Mouse (Mus musculus) macrophage (primary cell): ENCODE results near the gene Avl9. TPM values are rescaled to one million over a fixed set of nuclear protein-coding genes. Genes with fewer than 3 reads are reported as not detected.

Experiments
- H3K27ac ChIP-seq: fragments of 350-480 bp; formaldehyde crosslinking; 2 replicates; pipeline ENCODE4 v1.9.0; 2021
- H3K36me3 ChIP-seq: fragments of 350-480 bp; formaldehyde crosslinking; 2 replicates; pipeline ENCODE4 v1.9.0; 2021; ENCODE audit errors: inconsistent target
- H3K4me3 ChIP-seq: fragments of 350-480 bp; formaldehyde crosslinking; 2 replicates; pipeline ENCODE4 v1.9.0; 2021; ENCODE audit errors: inconsistent target
- H3K79me2 ChIP-seq: fragments of 350-480 bp; formaldehyde crosslinking; 2 replicates; pipeline ENCODE4 v1.9.0; 2021; ENCODE audit errors: inconsistent target
- WGBS: methylation state at CpG from one replicate; pipeline ENCODE4 v1.1.7; 2026; ENCODE audit warnings: inconsistent platforms; ENCODE audit not compliant: missing documents; 5-methylcytosine and 5-hydroxymethylcytosine counted together
- polyA plus RNA-seq: library from polyadenylated mRNA; stranded (reverse); fragments of 250-400 nt; gene quantifications from 3 replicates; pipeline ENCODE4 v1.2.4, GENCODE M21; 2018; ENCODE audit warnings: inconsistent platforms

The Avl9 gene
- polyA plus RNA-seq, 1 experiment from 2014 or later, result 12.3 TPM

DNA sequence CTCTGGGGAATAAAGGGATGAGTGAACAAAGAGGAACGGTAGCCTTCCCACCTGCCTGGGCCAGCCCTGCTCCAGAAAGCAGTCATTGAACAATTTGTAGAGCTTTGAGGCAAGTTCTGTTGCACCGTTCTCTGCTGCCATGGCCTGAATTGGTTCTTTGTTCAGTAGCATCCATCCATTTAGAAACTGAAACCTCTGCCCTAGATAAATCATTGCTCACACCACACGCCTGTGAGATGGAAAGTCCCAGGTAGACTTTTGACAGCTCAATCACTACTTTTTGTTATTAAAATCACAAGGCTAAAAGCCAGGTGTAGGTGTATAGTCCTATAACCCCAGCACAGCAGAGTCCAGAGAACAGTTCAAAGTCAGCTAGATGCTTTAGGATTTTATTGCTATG lies 50.6 kb downstream of the Avl9 start:
- no peaks in the 10 kb centered on the region for H3K79me2 ChIP-seq
- no peak overlapping the region for H3K27ac ChIP-seq
- H3K4me3 ChIP-seq, result no peak overlapping the region
- H3K36me3 ChIP-seq, result no peaks in the 10 kb centered on the region
- WGBS, result 89% methylated on average over 3 of the region's 3 CpGs

DNA sequence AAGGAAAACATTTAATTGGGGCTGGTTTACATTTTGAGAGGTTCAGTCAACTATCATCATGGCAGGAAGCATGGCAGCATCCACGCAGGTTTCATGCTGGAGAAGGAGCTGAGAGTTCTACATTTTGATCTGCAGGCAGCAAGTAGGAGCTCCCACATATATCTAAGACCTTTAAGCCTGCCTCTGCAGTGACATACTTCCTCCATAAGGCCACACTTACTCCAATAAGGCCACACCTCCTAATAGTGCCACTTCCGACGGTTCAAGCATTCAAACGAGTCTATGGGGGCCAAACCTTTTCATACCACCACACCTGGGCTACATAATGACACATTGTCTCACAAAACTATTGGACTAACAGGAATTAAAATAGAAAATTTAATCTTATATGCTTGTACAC lies 51.0 kb downstream of the Avl9 start:
- H3K4me3 ChIP-seq, result no peak overlapping the region

DNA sequence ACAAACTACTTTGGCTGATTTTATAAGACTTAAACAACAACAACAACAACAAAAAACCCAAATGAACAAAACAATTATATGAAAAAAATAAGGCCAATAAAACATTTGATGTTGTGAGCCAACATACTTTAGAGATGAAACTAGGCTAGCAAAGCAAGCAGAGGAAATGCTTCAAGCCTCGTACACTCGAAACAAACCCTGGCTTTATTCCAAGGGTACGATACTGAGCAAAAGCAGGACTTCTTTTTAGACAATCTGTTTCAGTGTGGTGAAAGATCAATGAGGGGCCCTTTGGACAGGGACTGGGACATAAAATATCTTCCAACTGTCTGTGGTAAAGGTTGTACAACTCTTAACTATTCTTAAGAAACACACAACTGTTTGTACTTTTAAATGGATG lies 61.1 kb downstream of the Avl9 start:
- Histone ChIP-seq H3K36me3 (peaks cover 36% of the 10 kb centered on the region), H3K4me3 (no peak overlapping the region), H3K79me2 (peaks cover 35% of the 10 kb centered on the region)

More for the DNA sequence above, 51.0 kb downstream of the Avl9 start:
- Histone ChIP-seq H3K36me3 (no peaks in the 10 kb centered on the region), H3K27ac (no peak overlapping the region), H3K79me2 (no peaks in the 10 kb centered on the region)
- 93% methylated on average over 4 of the region's 4 CpGs for WGBS

DNA sequence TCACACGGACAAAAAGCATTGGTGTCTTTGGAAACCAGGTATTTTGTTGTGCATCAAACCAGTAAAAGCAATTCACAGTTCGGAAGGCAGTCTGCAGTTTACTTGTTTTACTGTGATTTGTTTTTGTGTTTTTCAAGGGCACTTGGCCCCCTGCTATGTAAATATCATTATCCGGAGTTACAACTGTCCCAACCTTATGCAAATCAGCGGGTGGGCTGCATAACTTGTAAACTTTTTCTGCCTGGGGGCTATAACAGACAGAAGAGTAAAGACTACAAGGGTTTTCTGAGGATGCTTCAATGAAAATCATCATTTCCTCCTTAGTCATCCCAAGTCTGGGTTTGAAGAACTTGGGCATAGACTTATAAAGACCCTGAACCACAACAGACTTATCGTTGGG lies 64.9 kb downstream of the Avl9 start:
- H3K27ac ChIP-seq, result no peak overlapping the region
- WGBS, result 93% methylated on average over 5 of the region's 5 CpGs
- H3K79me2 ChIP-seq, result peaks cover 73% of the 10 kb centered on the region
- no peak overlapping the region for H3K4me3 ChIP-seq
- peaks cover 66% of the 10 kb centered on the region for H3K36me3 ChIP-seq

More for the DNA sequence above, 61.1 kb downstream of the Avl9 start:
- WGBS, result 100% methylated on average over 3 of the region's 3 CpGs
- H3K27ac ChIP-seq, result no peak overlapping the region

DNA sequence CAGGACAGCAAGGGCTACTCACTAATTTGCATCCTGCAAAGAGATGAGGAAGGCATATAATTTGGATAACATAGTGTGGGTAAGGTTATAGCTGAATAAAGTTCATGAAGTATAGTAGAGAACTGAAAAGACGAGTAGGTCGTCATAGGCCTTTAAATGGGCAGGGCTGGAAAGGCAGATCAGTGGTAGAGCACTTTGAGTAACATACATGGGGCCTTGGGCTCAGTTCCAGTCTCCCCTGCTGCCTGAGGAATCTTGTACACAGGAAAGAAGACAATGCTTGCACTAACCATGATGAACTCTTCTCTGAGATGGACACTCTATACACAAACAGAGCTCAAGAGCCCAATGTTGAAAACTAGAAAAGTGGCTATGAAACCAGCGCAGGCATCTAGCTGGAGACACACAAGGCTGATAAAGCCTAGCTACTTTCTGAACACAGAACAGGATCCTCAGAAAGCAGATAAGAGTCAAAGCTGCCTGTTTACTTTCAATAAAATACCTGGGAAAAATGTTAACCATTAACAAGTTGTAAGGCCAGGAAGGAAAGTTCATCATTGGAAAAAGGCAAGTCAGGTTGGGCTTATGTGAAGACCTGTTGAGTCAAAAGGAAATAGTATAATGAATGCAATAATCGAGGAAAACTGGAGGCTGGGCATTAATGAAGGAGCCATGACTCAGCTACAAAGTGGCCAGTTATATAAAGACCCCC lies 69.0 kb downstream of the Avl9 start:
- peaks cover 100% of the 10 kb centered on the region for H3K79me2 ChIP-seq
- H3K27ac ChIP-seq, result no peak overlapping the region
- no peak overlapping the region for H3K4me3 ChIP-seq
- 79% methylated on average over 4 of the region's 4 CpGs for WGBS
- H3K36me3 ChIP-seq, result peaks cover 66% of the 10 kb centered on the region

DNA sequence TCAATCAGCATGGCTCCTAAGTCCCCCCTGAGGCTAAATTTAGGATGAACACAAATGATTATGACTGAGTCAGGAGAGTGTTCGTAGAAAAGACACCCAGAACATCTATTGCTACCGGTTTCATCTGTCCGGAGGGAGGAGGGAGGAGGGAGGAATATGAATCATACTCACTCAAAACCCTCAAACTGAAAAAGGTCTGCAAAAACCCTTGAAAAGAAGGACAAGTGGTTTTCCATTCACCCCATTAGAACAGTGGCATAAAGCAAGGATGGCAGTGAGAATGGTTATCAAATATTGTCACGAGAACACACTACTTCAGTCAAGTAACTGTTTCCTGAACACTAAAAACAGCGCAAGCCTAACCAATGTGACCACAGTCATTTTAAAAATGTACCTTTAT lies 70.4 kb downstream of the Avl9 start:
- Histone ChIP-seq H3K27ac (no peak overlapping the region), H3K4me3 (no peak overlapping the region), H3K36me3 (peaks cover 60% of the 10 kb centered on the region), H3K79me2 (peaks cover 100% of the 10 kb centered on the region)
- 69% methylated on average over 5 of the region's 5 CpGs for whole genome bisulfite sequencing

DNA sequence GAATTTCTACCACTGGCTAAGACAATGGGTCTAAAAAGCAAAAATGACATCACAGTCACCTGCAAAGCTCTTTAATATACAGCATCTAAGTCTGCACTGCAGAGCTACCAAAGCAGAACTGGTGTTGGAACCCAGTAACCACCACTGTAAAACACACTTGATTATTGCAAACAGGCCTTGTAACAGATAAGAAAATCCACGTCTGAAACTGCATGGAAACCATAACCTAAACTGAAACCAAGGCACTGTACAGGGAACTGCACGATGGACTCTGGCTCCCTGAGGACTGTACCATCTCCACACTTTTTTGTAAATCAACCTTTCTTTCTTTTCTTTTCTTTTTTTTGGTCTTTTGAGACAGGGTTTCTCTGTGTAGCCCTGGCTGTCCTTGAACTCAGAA lies 73.0 kb downstream of the Avl9 start:
- WGBS, result 34% methylated on average over 2 of the region's 2 CpGs
- H3K79me2 ChIP-seq, result peaks cover 100% of the 10 kb centered on the region
- no peak overlapping the region for H3K27ac ChIP-seq
- H3K4me3 ChIP-seq, result no peak overlapping the region
- H3K36me3 ChIP-seq, result peaks cover 36% of the 10 kb centered on the region

DNA sequence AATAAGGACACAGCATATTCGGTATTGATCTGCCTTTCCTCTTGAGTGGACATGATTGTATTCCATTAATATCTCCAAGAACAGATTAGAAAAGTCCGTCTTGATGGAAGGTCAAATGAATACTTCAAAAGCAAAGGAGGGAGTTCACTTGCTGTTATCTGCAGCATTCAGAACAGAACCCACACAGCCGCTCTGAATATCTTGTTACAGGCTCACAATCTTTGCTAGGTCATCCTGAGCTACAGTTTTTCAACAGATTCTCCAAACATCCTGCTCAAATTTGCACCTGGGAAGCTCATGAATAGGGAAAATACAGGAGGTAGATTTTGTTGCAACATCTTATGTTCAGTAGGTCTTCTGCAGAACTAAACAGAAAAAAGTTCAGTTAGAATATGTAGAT lies 74.6 kb downstream of the Avl9 start:
- Histone ChIP-seq H3K79me2 (peaks cover 100% of the 10 kb centered on the region), H3K36me3 (peaks cover 24% of the 10 kb centered on the region; the same call in 1 of the 2 replicates)
- 91% methylated on average over 3 of the region's 3 CpGs for WGBS

DNA sequence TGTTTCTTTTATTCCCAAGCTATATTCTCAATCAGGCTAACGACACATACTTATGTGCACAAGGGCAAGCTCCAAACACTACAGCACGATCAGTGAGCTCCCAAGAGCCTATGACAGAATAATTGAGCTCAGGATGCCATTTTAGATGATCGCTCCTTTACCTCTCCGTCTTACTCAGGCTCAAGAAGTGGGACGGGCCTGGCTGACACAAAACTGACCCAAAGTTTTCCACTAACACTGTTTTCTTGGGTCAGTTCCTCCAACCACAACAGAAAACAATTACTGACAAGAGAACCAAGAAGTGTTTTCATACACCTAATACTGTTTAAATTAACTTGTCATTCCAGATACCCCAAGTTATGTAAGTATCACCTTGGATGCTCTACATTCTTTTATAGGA lies 80.1 kb downstream of the Avl9 start:
- peaks cover 71% of the 10 kb centered on the region for H3K79me2 ChIP-seq
- WGBS, result 90% methylated on average over 5 of the region's 5 CpGs
- H3K4me3 ChIP-seq, result 0 out of 2 replicates have a peak overlapping the region, but pooled peaks have one; percentile 61
- no peaks in the 10 kb centered on the region for H3K36me3 ChIP-seq
- H3K27ac ChIP-seq, result no peak overlapping the region

More for the DNA sequence above, 74.6 kb downstream of the Avl9 start:
- Histone ChIP-seq H3K4me3 (no peak overlapping the region), H3K27ac (no peak overlapping the region)

DNA sequence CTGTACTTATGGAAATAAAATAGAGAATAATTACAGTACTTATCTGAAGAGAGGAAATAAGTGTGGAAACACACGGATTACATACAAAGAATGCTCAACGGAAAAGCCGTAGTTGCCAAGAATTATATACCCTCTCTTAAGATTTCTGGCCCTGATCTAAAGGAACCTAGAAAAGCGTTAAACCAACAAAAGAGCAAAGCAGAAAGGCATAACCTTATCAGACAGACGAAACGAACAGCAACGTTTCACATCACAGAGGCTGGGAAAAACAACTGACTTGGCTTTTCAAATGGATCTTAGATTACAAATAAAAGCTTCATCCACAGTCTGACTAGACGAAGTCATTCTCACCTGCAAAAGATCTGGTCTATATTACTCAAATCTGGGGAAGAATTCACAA lies 81.5 kb downstream of the Avl9 start:
- Histone ChIP-seq H3K79me2 (peaks cover 57% of the 10 kb centered on the region), H3K27ac (peak overlapping the region; percentile 91), H3K4me3 (peak overlapping the region; percentile 61), H3K36me3 (no peaks in the 10 kb centered on the region)
- WGBS, result 3% methylated on average over 8 of the region's 8 CpGs

DNA sequence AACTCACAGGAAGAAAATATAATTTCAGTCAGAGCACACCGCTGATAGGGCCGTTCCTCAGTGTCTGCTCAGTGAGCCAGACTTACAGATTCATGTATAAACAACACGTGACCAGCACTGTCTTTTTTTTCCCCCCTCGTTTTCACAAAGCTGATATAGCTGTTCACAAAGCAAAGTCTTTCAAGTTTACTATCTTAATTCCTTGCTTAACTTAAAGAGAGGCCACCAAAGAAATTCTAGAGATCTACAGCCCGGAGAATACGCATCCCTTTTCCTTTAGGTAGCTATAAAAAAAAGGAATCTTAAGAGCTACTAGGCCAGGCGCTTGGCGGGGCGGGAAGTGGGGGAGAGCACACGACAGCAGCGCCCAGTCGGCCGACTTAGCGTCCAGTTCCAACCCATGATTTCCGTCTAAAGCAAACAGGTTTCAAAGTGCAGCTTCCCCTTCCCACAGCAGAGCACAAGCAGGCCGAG lies 82.0 kb downstream of the Avl9 start:
- 1% methylated on average over 16 of the region's 16 CpGs for WGBS
- Histone ChIP-seq H3K36me3 (no peaks in the 10 kb centered on the region), H3K27ac (peak overlapping the region; percentile 91), H3K4me3 (peak overlapping the region; percentile 61), H3K79me2 (peaks cover 52% of the 10 kb centered on the region)

DNA sequence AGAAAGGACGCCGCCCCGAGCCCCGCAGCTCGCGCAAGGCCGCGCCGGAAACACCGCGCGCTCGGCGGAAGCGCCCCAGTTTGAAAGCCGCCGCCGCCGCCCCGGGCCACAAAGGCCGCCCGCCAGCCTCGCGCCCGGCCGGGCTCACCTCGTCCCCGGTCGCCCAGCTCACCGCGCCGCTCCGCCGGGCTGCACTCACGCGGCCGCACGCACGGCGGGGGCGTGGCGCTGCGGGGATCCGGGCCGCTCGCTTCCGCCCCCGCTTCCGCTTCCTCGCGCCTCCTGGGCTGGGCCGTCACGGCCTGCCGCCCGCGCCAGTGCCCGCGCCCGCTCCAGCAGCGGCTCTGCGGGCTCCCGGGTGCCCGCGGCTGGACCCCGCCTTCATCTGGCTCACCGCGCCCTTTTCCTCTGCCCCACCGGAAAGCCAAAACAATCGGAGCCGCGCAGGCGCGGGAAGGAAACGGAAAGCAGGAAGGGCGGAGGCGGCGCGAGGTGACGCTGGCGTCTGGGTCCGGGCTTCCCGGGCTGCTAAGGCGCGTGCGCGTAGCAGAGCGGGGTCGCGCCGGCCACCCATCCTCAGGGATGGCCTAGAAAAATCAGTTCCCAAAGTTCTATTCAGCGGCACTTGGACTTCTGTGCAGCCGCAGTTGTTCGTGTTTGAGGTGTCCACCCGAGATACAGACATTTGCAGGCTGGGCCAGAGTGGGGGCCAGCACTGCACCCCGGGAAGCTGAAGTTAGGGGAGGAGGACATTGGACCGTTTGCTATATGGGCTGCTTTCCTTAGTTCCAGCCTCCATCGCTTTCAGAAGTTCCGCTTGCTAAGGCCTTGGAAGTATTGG lies 82.8 kb downstream of the Avl9 start, which contains the start of gene Kbtbd2:
Gene Kbtbd2 (minus strand): TSS at position 503 of the 841 bp plus-strand sequence.
- Histone ChIP-seq H3K79me2 (peaks cover 44% of the 10 kb centered on the region), H3K36me3 (no peaks in the 10 kb centered on the region), H3K27ac (peak within 1 kb of the TSS; percentile 91), H3K4me3 (peak within 1 kb of the TSS; percentile 75)
- 2% methylated on average over 91 of the region's 98 CpGs for WGBS

DNA sequence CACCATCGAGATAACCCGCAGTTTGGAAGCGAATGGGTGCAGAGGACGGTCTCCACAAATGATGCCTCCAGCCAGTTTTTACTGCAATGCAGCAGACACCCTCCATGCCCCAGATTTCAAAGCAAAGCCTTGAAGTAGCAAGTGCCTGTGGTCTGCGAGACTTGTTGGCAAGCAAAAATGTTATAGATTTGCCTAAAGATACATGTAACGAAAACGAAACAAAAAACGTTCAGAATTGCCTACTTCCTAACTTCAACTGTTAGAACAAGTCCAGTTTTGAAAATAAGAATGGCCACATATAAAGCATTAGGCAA lies 83.4 kb downstream of the Avl9 start:
- peak overlapping the region; percentile 75 for H3K4me3 ChIP-seq
- H3K79me2 ChIP-seq, result peaks cover 38% of the 10 kb centered on the region
- under 1% methylated on average over 8 of the region's 8 CpGs for WGBS

DNA sequence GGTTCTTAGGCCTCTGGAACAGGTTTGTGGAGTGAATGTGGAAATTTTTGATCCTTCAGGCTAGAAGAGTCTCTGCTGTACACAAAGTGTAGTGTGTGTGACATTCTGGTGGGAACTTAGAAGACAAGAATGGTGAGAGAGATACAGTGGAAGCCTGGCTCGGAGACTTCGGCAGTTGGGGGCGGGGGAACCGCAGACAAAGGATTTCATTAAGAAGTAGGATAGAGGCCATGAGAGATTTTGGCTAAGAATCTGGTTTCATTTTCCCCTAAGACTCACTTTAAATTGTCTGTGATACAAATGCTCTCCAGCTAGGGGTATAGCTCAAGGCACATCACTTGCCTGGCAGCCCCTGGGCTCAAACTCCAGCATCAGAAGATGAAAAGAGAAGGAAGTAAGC lies 90.3 kb downstream of the Avl9 start:
- no peak overlapping the region for H3K27ac ChIP-seq
- no peaks in the 10 kb centered on the region for H3K79me2 ChIP-seq
- H3K4me3 ChIP-seq, result no peak overlapping the region
- WGBS, result 93% methylated on average over 4 of the region's 4 CpGs
- no peaks in the 10 kb centered on the region for H3K36me3 ChIP-seq

More for the DNA sequence above, 83.4 kb downstream of the Avl9 start:
- H3K36me3 ChIP-seq, result no peaks in the 10 kb centered on the region
- peak overlapping the region; percentile 90 for H3K27ac ChIP-seq

DNA sequence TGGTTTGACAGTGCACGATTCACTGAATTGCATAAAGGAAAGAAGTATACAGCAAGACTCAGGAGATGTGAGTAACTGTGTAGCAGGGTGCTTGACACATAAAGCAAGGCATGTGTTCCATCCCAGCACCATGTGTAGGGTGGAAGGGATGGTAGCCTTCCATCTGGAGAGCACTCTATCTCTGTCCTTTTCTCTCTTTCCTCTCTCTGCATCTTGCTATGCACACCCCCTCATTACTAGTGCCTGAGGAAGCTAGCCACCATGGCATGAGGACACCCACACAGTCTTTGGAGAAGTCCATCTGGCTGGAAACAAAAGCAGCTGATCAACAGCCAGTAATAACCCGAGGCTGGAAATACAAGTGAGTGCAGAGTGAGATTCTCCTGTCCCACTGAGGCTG lies 91.5 kb downstream of the Avl9 start:
- Histone ChIP-seq H3K27ac (no peak overlapping the region), H3K79me2 (no peaks in the 10 kb centered on the region), H3K36me3 (no peaks in the 10 kb centered on the region), H3K4me3 (no peak overlapping the region)
- WGBS, result 80% methylated on average over 2 of the region's 2 CpGs
